Mouse (Mus musculus) MEL (cell line): ENCODE measurements around the gene Zfp598. TPM values are rescaled to one million over a fixed set of nuclear protein-coding genes. Genes with fewer than 3 reads are reported as not detected.

Source experiments
- DNase-seq: peaks from one replicate; pipeline ENCODE4 v3.0.0; 2011; ENCODE audit warnings: low read depth, low spot score
- H3K27ac ChIP-seq: 2 replicates; pipeline ENCODE4 v1.5.1; 2012; ENCODE audit warnings: low read depth, mild to moderate bottlenecking, control low read depth, low read length, moderate library complexity; ENCODE audit not compliant: control insufficient read depth
- H3K27me3 ChIP-seq, 2 experiments: fragments of 150-350 bp in 1 of 2; sonication (generic) in 1 of 2; 2 replicates each; pipeline ENCODE4 v1.6.1; 2012; ENCODE audit warnings: low read length in 2 of 2, mild to moderate bottlenecking in 2 of 2, improper control_type of control experiment in 1 of 2, moderate library complexity in 1 of 2; ENCODE audit not compliant: insufficient read depth in 2 of 2, control insufficient read depth in 1 of 2
- H3K36me3 ChIP-seq, 2 experiments: 2 replicates each; pipeline ENCODE4 v1.6.1; 2012 to 2014; ENCODE audit warnings: low read length in 2 of 2, improper control_type of control experiment in 1 of 2, inconsistent platforms in 1 of 2, mild to moderate bottlenecking in 1 of 2; ENCODE audit not compliant: insufficient read depth in 2 of 2, control insufficient read depth in 1 of 2
- H3K4me1 ChIP-seq, 2 experiments: fragments of 150-350 bp in 1 of 2; sonication (generic) in 1 of 2; 2 replicates each; pipeline ENCODE4 v1.6.1; 2012; ENCODE audit warnings: low read length in 2 of 2, improper control_type of control experiment in 1 of 2, mild to moderate bottlenecking in 1 of 2; ENCODE audit not compliant: insufficient read depth in 2 of 2, control insufficient read depth in 1 of 2
- H3K4me3 ChIP-seq, 2 experiments: fragments of 150-350 bp in 1 of 2; sonication (generic) in 1 of 2; 2 replicates each; pipeline ENCODE4 v1.5.1; 2012; ENCODE audit warnings: low read depth in 2 of 2, low read length in 2 of 2, mild to moderate bottlenecking in 2 of 2, moderate library complexity in 2 of 2, control low read depth in 1 of 2, improper control_type of control experiment in 1 of 2; ENCODE audit not compliant: control insufficient read depth in 1 of 2, insufficient read depth in 1 of 2
- H3K79me2 ChIP-seq: 2 replicates; pipeline ENCODE4 v1.6.1; 2012; ENCODE audit warnings: mild to moderate bottlenecking, low read length, moderate library complexity; ENCODE audit not compliant: control insufficient read depth, poor library complexity, insufficient read depth
- H3K9ac ChIP-seq: 2 replicates; pipeline ENCODE4 v1.6.1; 2012; ENCODE audit warnings: low read depth, mild to moderate bottlenecking, control low read depth, low read length, moderate library complexity; ENCODE audit not compliant: control insufficient read depth, poor library complexity, severe bottlenecking
- H3K9me3 ChIP-seq: fragments of 150-350 bp; sonication (generic); replicated peaks from 2 replicates; pipeline ENCODE4 v1.6.1; 2012; ENCODE audit warnings: mild to moderate bottlenecking, low read length, improper control_type of control experiment, moderate library complexity; ENCODE audit not compliant: insufficient read depth
- BHLHE40 ChIP-seq: IDR thresholded peaks from 2 replicates; pipeline ENCODE4 v1.6.1; 2012; ENCODE audit warnings: low read depth, mild to moderate bottlenecking, inconsistent platforms, low read length, improper control_type of control experiment, borderline replicate concordance
- CHD1 ChIP-seq: IDR thresholded peaks from 2 replicates; pipeline ENCODE4 v1.6.1; 2012; ENCODE audit warnings: low read depth, mild to moderate bottlenecking, inconsistent platforms, low read length, improper control_type of control experiment
- CHD2 ChIP-seq: IDR thresholded peaks from 2 replicates; pipeline ENCODE4 v1.6.1; 2011; ENCODE audit warnings: low read length, improper control_type of control experiment
- CTCF ChIP-seq, 3 experiments: IDR thresholded peaks in 2 of 3; conservative IDR thresholded peaks in 1 of 3; 2 replicates each; pipeline ENCODE4 v1.5.1; 2011 to 2012; ENCODE audit warnings: low read length in 3 of 3, low read depth in 2 of 3, mild to moderate bottlenecking in 2 of 3, improper control_type of control experiment in 1 of 3, inconsistent platforms in 1 of 3, mixed read lengths in 1 of 3, moderate library complexity in 1 of 3; ENCODE audit not compliant: control insufficient read depth in 1 of 3, insufficient read depth in 1 of 3, poor library complexity in 1 of 3, severe bottlenecking in 1 of 3
- E2F4 ChIP-seq: IDR thresholded peaks from 2 replicates; pipeline ENCODE4 v1.6.1; 2011; ENCODE audit warnings: low read depth, low read length, improper control_type of control experiment, borderline replicate concordance
- ELF1 ChIP-seq: IDR thresholded peaks from 2 replicates; pipeline ENCODE4 v1.6.1; 2014; ENCODE audit warnings: low read depth, mild to moderate bottlenecking, inconsistent platforms, low read length, improper control_type of control experiment, moderate library complexity
- HCFC1 ChIP-seq: IDR thresholded peaks from 2 replicates; pipeline ENCODE4 v1.6.1; 2012; ENCODE audit warnings: low read depth, mild to moderate bottlenecking, inconsistent platforms, low read length, improper control_type of control experiment, moderate library complexity
- KAT2A ChIP-seq: conservative IDR thresholded peaks from 2 replicates; pipeline ENCODE4 v1.6.1; 2012; ENCODE audit warnings: low read depth, low read length, improper control_type of control experiment, inconsistent platforms
- MAFK ChIP-seq: IDR thresholded peaks from 2 replicates; pipeline ENCODE4 v1.6.1; 2011; ENCODE audit warnings: low read depth, mild to moderate bottlenecking, low read length, improper control_type of control experiment, borderline replicate concordance
- MAZ ChIP-seq: IDR thresholded peaks from 2 replicates; pipeline ENCODE4 v1.6.1; 2012; ENCODE audit warnings: low read depth, mild to moderate bottlenecking, inconsistent platforms, low read length, improper control_type of control experiment
- MXI1 ChIP-seq: IDR thresholded peaks from 2 replicates; pipeline ENCODE4 v1.6.1; 2011; ENCODE audit warnings: mild to moderate bottlenecking, low read depth, low read length, improper control_type of control experiment
- MYC ChIP-seq: IDR thresholded peaks from 2 replicates; pipeline ENCODE4 v1.6.1; 2011; ENCODE audit warnings: low read depth, mild to moderate bottlenecking, low read length, improper control_type of control experiment, moderate library complexity
- NELFE ChIP-seq: IDR thresholded peaks from 2 replicates; pipeline ENCODE4 v1.6.1; 2011; ENCODE audit warnings: low read depth, low read length, improper control_type of control experiment
- NRF1 ChIP-seq: IDR thresholded peaks from 2 replicates; pipeline ENCODE4 v1.6.1; 2014; ENCODE audit warnings: low read depth, mild to moderate bottlenecking, inconsistent platforms, low read length, improper control_type of control experiment, moderate library complexity; ENCODE audit not compliant: poor library complexity, insufficient read depth, severe bottlenecking
- POLR2AphosphoS2 ChIP-seq: IDR thresholded peaks from 2 replicates; pipeline ENCODE4 v1.6.1; 2011; ENCODE audit warnings: low read length, improper control_type of control experiment
- RAD21 ChIP-seq: IDR thresholded peaks from 2 replicates; pipeline ENCODE4 v1.6.1; 2011; ENCODE audit warnings: mild to moderate bottlenecking, low read depth, low read length, improper control_type of control experiment
- RCOR1 ChIP-seq: IDR thresholded peaks from 2 replicates; pipeline ENCODE4 v1.6.1; 2012; ENCODE audit warnings: low read depth, mild to moderate bottlenecking, inconsistent platforms, low read length, improper control_type of control experiment
- SMC3 ChIP-seq: IDR thresholded peaks from 2 replicates; pipeline ENCODE4 v1.6.1; 2011; ENCODE audit warnings: low read depth, low read length, improper control_type of control experiment
- TAL1 ChIP-seq: IDR thresholded peaks from 2 replicates; pipeline ENCODE4 v1.6.1; 2012; ENCODE audit warnings: mild to moderate bottlenecking, inconsistent platforms, low read length, moderate library complexity, mixed read lengths
- TBP ChIP-seq: IDR thresholded peaks from 2 replicates; pipeline ENCODE4 v1.8.0; 2011; ENCODE audit warnings: low read depth, low read length, improper control_type of control experiment
- TCF12 ChIP-seq: IDR thresholded peaks from 2 replicates; pipeline ENCODE4 v1.6.1; 2014; ENCODE audit warnings: low read depth, mild to moderate bottlenecking, inconsistent platforms, low read length, improper control_type of control experiment, moderate library complexity
- USF2 ChIP-seq, 2 experiments: IDR thresholded peaks; 2 replicates each; pipeline ENCODE4 v1.6.1; 2011 to 2012; ENCODE audit warnings: improper control_type of control experiment in 2 of 2, low read length in 2 of 2, borderline replicate concordance in 1 of 2, inconsistent platforms in 1 of 2, low read depth in 1 of 2, mild to moderate bottlenecking in 1 of 2; ENCODE audit not compliant: insufficient read depth in 1 of 2
- ZC3H11A ChIP-seq: IDR thresholded peaks from 2 replicates; pipeline ENCODE4 v1.6.1; 2012; ENCODE audit warnings: low read depth, mild to moderate bottlenecking, inconsistent platforms, low read length, improper control_type of control experiment
- polyA plus RNA-seq, 2 experiments: library from polyadenylated mRNA; stranded (reverse) in 1 of 2; unstranded in 1 of 2; fragments of >175 nt in 1 of 2; fragments of >200 nt in 1 of 2; gene quantifications; 2 replicates each; pipeline versions ENCODE4 v1.2.1 to v1.2.4; 2012; ENCODE audit warnings: low replicate concordance in 2 of 2, low read depth in 1 of 2; ENCODE audit not compliant: insufficient read length in 2 of 2, insufficient read depth in 1 of 2, missing spikeins in 1 of 2
- total RNA-seq: library from RNA; depleted of rRNA; stranded (reverse); fragments of 300-350 nt; gene quantifications from 2 replicates; pipeline ENCODE4 v1.2.3, GENCODE M21; 2012

The Zfp598 gene
- total and polyA plus RNA-seq, 3 experiments = 22.2 to 80.4 (median 59.0) TPM

GRCm38 (mm10) chr17:24676187-24676586 lies 6.7 kb downstream of the Zfp598 start:
- no peak overlapping the region for H3K4me3 ChIP-seq
- no peak overlapping the region for H3K27ac ChIP-seq
- H3K9me3 ChIP-seq = no peaks in the 10 kb centered on the region
- TF ChIP-seq ZC3H11A (peak; percentile 11), E2F4 (no peak), MXI1 (no peak), POLR2AphosphoS2 (no peak), SMC3 (peak; percentile 51), CHD1 (no peak), CTCF (IDR thresholded peaks at IDR 0.05 in 2 of 3, conservative IDR thresholded peaks at IDR 0.05 in 1 of 3; ENCODE audit: control insufficient read depth in 1 of 3, insufficient read depth in 1 of 3, low read depth in 2 of 3, low read length in 3 of 3, poor library complexity in 1 of 3, severe bottlenecking in 1 of 3) (peak; percentile 64 to 81 (median 67)), RAD21 (peak; percentile 37), NELFE (no peak), MAFK (no peak), NRF1 (no peak), BHLHE40 (no peak)
- H3K27me3 ChIP-seq = no peaks in the 10 kb centered on the region
- DNase-seq = peak; percentile 85
- H3K36me3 ChIP-seq = peaks cover 11 to 12% of the 10 kb centered on the region in 2 experiments; a peak in 3 of 4 replicates
- H3K4me1 ChIP-seq = peaks cover 0 to 12% of the 10 kb centered on the region in 2 experiments; a peak in 3 of 4 replicates
- no peak overlapping the region for H3K9ac ChIP-seq
- H3K79me2 ChIP-seq = peaks cover 35% of the 10 kb centered on the region

- TF ChIP-seq MXI1 (no peak), HCFC1 (no peak), E2F4 (no peak), MYC (no peak), TCF12 (no peak), MAZ (no peak), TAL1 (no peak), RAD21 (no peak), USF2 (IDR thresholded peaks at IDR 0.05; ENCODE audit: borderline replicate concordance in 1 of 2, insufficient read depth in 1 of 2, low read depth in 1 of 2, low read length in 2 of 2) (no peak), CHD2 (no peak), RCOR1 (no peak), NELFE (no peak), ELF1 (no peak), TBP (no peak), KAT2A (no peak)
- TF ChIP-seq, all 39 proteins: peak for 0
- peaks cover 0 to 6% of the 10 kb centered on the region in 2 experiments; a peak in 2 of 4 replicates for H3K4me1 ChIP-seq
- no peaks in the 10 kb centered on the region for H3K9me3 ChIP-seq
- H3K4me3 ChIP-seq = no peak overlapping the region
- H3K36me3 ChIP-seq = peaks cover 5 to 12% of the 10 kb centered on the region in 2 experiments; a peak in 3 of 4 replicates
- DNase-seq = no peak
- H3K9ac ChIP-seq = no peak overlapping the region
- H3K27me3 ChIP-seq = no peaks in the 10 kb centered on the region
- H3K27ac ChIP-seq = no peak overlapping the region
- H3K79me2 ChIP-seq = peaks cover 28% of the 10 kb centered on the region
Measured at GRCm38 (mm10) chr17:24676877-24677276, 7.4 kb downstream of the Zfp598 start.
